Comparison of ENCODE assay signal across 12 mouse cellular contexts in genomic region chr12:4524546-4524945, GRCm38 (mm10). TPM values are rescaled to one million over a fixed set of nuclear protein-coding genes. Genes with fewer than 3 reads are reported as not detected.
DNase-seq lines count a peak whose midpoint lies in the region; ATAC-seq and TF ChIP-seq lines count a peak whose summit lies in the region.
"Had no signal": no experiment of that assay in that cellular context is flagged by ENCODE, and none has a peak within 500 bp of the region (broad histone marks: within the 10 kb centered on the region; RNA-seq: fewer than 3 reads in every experiment).

No protein-coding gene starts in this region.

- H3K27ac ChIP-seq in neural tube, embryonic 12.5 days = peak overlapping the region; percentile 57; the same call in 1 of the 2 replicates
- peak overlapping the region; percentile 60; the same call in 1 of the 2 replicates for H3K27ac ChIP-seq in forebrain, postnatal 0 days (ENCODE audit: low read depth, low read length)
- H3K27ac ChIP-seq in limb, embryonic 15.5 days = peak overlapping the region; percentile 59
- H3K27ac ChIP-seq in heart, embryonic 10.5 days = no peak overlapping the region
- H3K27ac ChIP-seq: liver, embryonic 14.5 days had no signal

- no peak overlapping the region for H3K9ac ChIP-seq in neural tube, embryonic 12.5 days
- no peak overlapping the region for H3K9ac ChIP-seq in forebrain, postnatal 0 days
- H3K9ac ChIP-seq in limb, embryonic 15.5 days = no peak overlapping the region
- H3K9ac ChIP-seq: liver, embryonic 14.5 days had no signal

- no peak for DNase-seq in neural tube, embryonic 10.5 days (ENCODE audit: extremely low spot score, low spot score)
- no peak for DNase-seq in forebrain, postnatal 0 days
- no peak for DNase-seq in testis, postnatal 14 days (ENCODE audit: low spot score)
- no peak for DNase-seq in left cerebral cortex, postnatal 25 days (ENCODE audit: low spot score in 2 of 2)
- DNase-seq in heart, embryonic 10.5 days (ENCODE audit: low spot score) = no peak
- DNase-seq: heart, postnatal 4 days; layer of hippocampus, adult 9-11 months; right cerebral cortex, postnatal 25 days; thymus, postnatal 14 days had no signal

- H3K4me2 ChIP-seq in neural tube, embryonic 12.5 days (replicated peaks) = no peak overlapping the region
- H3K4me2 ChIP-seq in forebrain, postnatal 0 days (ENCODE audit: low read depth) = no peak overlapping the region
- no peak overlapping the region for H3K4me2 ChIP-seq in limb, embryonic 15.5 days

- peak; percentile 21; the same call in 1 of the 2 replicates for ATAC-seq in neural tube, embryonic 12.5 days (ENCODE audit: low FRiP score, low read depth)
- ATAC-seq in forebrain, postnatal 0 days = no peak
- ATAC-seq in limb, embryonic 15.5 days (ENCODE audit: insufficient number of reproducible peaks, low FRiP score, low TSS enrichment, low read depth) = peak; percentile 52; the same call in 1 of the 2 replicates

- intact Hi-C loops in left cerebral cortex, postnatal 25 days (cut with DNase I) = no loop called here

- no peak overlapping the region for H3K4me3 ChIP-seq in neural tube, embryonic 12.5 days
- no peak overlapping the region for H3K4me3 ChIP-seq in forebrain, postnatal 0 days (ENCODE audit: low read depth, low read length)
- no peak overlapping the region for H3K4me3 ChIP-seq in limb, embryonic 15.5 days
- H3K4me3 ChIP-seq in heart, embryonic 10.5 days = no peak overlapping the region

- no peaks in the 10 kb centered on the region for H3K9me3 ChIP-seq in neural tube, embryonic 12.5 days
- H3K9me3 ChIP-seq in forebrain, postnatal 0 days (ENCODE audit: low read length) = no peaks in the 10 kb centered on the region
- no peaks in the 10 kb centered on the region for H3K9me3 ChIP-seq in limb, embryonic 15.5 days
- H3K9me3 ChIP-seq in heart, embryonic 10.5 days = no peaks in the 10 kb centered on the region

- no peaks in the 10 kb centered on the region for H3K36me3 ChIP-seq in neural tube, embryonic 12.5 days
- no peaks in the 10 kb centered on the region for H3K36me3 ChIP-seq in forebrain, postnatal 0 days (ENCODE audit: insufficient read depth)
- H3K36me3 ChIP-seq in limb, embryonic 15.5 days = no peaks in the 10 kb centered on the region
- H3K36me3 ChIP-seq in heart, embryonic 10.5 days = no peaks in the 10 kb centered on the region

- no peaks in the 10 kb centered on the region for H3K27me3 ChIP-seq in neural tube, embryonic 12.5 days (replicated peaks)
- no peaks in the 10 kb centered on the region for H3K27me3 ChIP-seq in forebrain, postnatal 0 days (ENCODE audit: insufficient read depth, low read length)
- no peaks in the 10 kb centered on the region for H3K27me3 ChIP-seq in limb, embryonic 15.5 days
- no peaks in the 10 kb centered on the region for H3K27me3 ChIP-seq in heart, embryonic 10.5 days (ENCODE audit: insufficient read depth, poor library complexity, severe bottlenecking)

- no peak for TF ChIP-seq CTCF in forebrain, postnatal 0 days (IDR thresholded peaks at IDR 0.05; ENCODE audit: low read depth)

- WGBS in neural tube, embryonic 12.5 days = 42% methylated on average over 7 of the region's 7 CpGs
- 37% methylated on average over 7 of the region's 7 CpGs for WGBS in forebrain, postnatal 0 days
- 29% methylated on average over 7 of the region's 7 CpGs for WGBS in limb, embryonic 15.5 days
- 17% methylated on average over 7 of the region's 7 CpGs for WGBS in heart, embryonic 10.5 days

- H3K4me1 ChIP-seq in neural tube, embryonic 12.5 days = peaks cover 20% of the 10 kb centered on the region
- peaks cover 6% of the 10 kb centered on the region; the same call in 1 of the 2 replicates for H3K4me1 ChIP-seq in forebrain, postnatal 0 days (ENCODE audit: insufficient read depth)
- H3K4me1 ChIP-seq in limb, embryonic 15.5 days = peaks cover 25% of the 10 kb centered on the region
- H3K4me1 ChIP-seq in heart, embryonic 10.5 days = peaks cover 23% of the 10 kb centered on the region

RNA-seq across cellular contexts. Expression of gene Ncoa1, which starts 47.6 kb away (rescaled TPM):
- polyA plus RNA-seq in neural tube, embryonic 12.5 days (2016; fragmentation: Nextera tagmentation; extraction: Ambion mirVana) = 12.0 and 12.4 TPM in 2 replicates
- 43.2 and 46.1 TPM in 2 replicates for total RNA-seq in forebrain, postnatal 0 days (2014; rRNA removed)
- 15.5 and 20.2 TPM in 2 replicates for polyA plus RNA-seq in forebrain, postnatal 0 days (2015; fragmentation: Nextera tagmentation; extraction: Ambion mirVana)
- 10.6 and 12.4 TPM in 2 replicates for polyA plus RNA-seq in limb, embryonic 15.5 days (2015; fragmentation: Nextera tagmentation; extraction: Ambion mirVana)
- total RNA-seq in left cerebral cortex, postnatal 25 days (2021) = 100 to 1,000 TPM in 1 of 2 experiments, 10 to 100 TPM in 1; 98.4 to 101 TPM
- polyA plus RNA-seq in heart, embryonic 10.5 days (2016; fragmentation: Nextera tagmentation; extraction: Ambion mirVana) = 4.1 TPM in 2 replicates
